Mouse (Mus musculus): ENCODE measurements around the gene Zdhhc25.

Zdhhc25 gene

GRCm38 (mm10) chr15:88600002-88600401 is at the start of gene Zdhhc25:
Gene Zdhhc25, plus strand, starts transcription at chr15:88600302.
- no peak for DNase-seq (ENCODE audit: low read depth, low spot score)

GRCm38 (mm10) chr15:88552852-88553251 is 47.2 kb upstream of the Zdhhc25 start:
- DNase-seq (ENCODE audit: low read depth, low spot score), result no peak

- no peak for DNase-seq (ENCODE audit: low read depth, low spot score)
Measured at GRCm38 (mm10) chr15:88555476-88555875, 44.6 kb upstream of the Zdhhc25 start.

- no peak for DNase-seq (ENCODE audit: low read depth, low spot score)
Measured at GRCm38 (mm10) chr15:88560637-88561036, 39.5 kb upstream of the Zdhhc25 start.

- DNase-seq (ENCODE audit: low read depth, low spot score), result no peak
Measured at GRCm38 (mm10) chr15:88561058-88561730, 38.9 kb upstream of the Zdhhc25 start.

- no peak for DNase-seq (ENCODE audit: low read depth, low spot score)
Measured at GRCm38 (mm10) chr15:88565307-88565706, 34.8 kb upstream of the Zdhhc25 start.

- DNase-seq (ENCODE audit: low read depth, low spot score), result no peak
Measured at GRCm38 (mm10) chr15:88565806-88566205, 34.3 kb upstream of the Zdhhc25 start.

GRCm38 (mm10) chr15:88570697-88571096 is 29.4 kb upstream of the Zdhhc25 start:
- DNase-seq (ENCODE audit: low read depth, low spot score), result no peak

- DNase-seq (ENCODE audit: low read depth, low spot score), result no peak
Measured at GRCm38 (mm10) chr15:88579461-88579860, 20.6 kb upstream of the Zdhhc25 start.

GRCm38 (mm10) chr15:88602496-88602895 is 2.4 kb downstream of the Zdhhc25 start:
- no peak for DNase-seq (ENCODE audit: low read depth, low spot score)

- no peak for DNase-seq (ENCODE audit: low read depth, low spot score)
Measured at GRCm38 (mm10) chr15:88603091-88603732, 3.1 kb downstream of the Zdhhc25 start.

GRCm38 (mm10) chr15:88603733-88604119 is 3.6 kb downstream of the Zdhhc25 start:
- DNase-seq (ENCODE audit: low read depth, low spot score), result no peak

GRCm38 (mm10) chr15:88604669-88605414 is 4.7 kb downstream of the Zdhhc25 start:
- DNase-seq (ENCODE audit: low read depth, low spot score), result no peak

GRCm38 (mm10) chr15:88605415-88605785 is 5.3 kb downstream of the Zdhhc25 start:
- DNase-seq (ENCODE audit: low read depth, low spot score), result no peak

- no peak for DNase-seq (ENCODE audit: low read depth, low spot score)
Measured at GRCm38 (mm10) chr15:88617125-88617524, 17.0 kb downstream of the Zdhhc25 start.

- DNase-seq (ENCODE audit: low read depth, low spot score), result no peak
Measured at GRCm38 (mm10) chr15:88618008-88618773, 18.1 kb downstream of the Zdhhc25 start.

- no peak for DNase-seq (ENCODE audit: low read depth, low spot score)
Measured at GRCm38 (mm10) chr15:88620017-88620416, 19.9 kb downstream of the Zdhhc25 start.

GRCm38 (mm10) chr15:88623891-88624290 is 23.8 kb downstream of the Zdhhc25 start:
- no peak for DNase-seq (ENCODE audit: low read depth, low spot score)

GRCm38 (mm10) chr15:88624874-88625277 is 24.8 kb downstream of the Zdhhc25 start:
- no peak for DNase-seq (ENCODE audit: low read depth, low spot score)

- DNase-seq (ENCODE audit: low read depth, low spot score), result no peak
Measured at GRCm38 (mm10) chr15:88625303-88626066, 25.4 kb downstream of the Zdhhc25 start.

- no peak for DNase-seq (ENCODE audit: low read depth, low spot score)
Measured at GRCm38 (mm10) chr15:88626886-88627488, 26.9 kb downstream of the Zdhhc25 start.
